Mouse (Mus musculus): Measurements from ENCODE around the gene Nans.
A peak's percentile ranks its signal among the peaks of the same experiment; 100 is the strongest.

DNA sequence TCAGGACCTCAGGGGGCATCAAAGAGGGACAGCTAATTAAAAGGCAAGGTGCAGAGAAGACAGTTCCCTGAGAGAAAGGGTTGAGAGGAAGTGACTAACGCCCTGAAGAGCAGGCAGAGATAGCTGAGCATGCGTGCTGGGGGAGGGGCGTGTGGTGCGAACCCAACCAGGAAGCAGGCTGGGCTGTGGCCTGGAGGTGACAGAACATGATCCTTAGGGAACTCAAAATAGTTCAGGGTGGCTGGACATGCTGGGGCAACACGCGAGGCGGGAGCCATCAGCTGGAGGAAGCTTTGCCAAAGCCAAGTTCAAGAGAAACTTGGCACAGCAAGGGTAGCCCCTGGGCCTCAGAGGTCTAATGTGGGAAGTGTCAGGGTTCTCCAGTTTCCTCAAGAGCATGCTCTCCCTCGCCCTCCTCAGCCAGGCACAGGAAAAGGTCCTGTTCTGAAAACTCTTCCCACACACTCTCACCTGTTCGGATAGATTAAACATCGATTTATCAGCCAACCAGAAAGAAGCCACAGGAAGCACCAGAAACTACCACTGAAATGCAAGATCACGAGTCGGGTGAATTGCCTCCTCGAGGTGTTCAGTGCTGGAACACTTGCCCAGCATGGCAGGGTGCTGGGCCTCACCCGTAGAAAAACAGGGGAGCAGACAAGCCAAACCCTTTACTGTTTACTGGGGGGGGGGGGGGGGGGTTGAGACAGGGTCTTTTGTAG lies 3.2 kb upstream of the Nans start:
- peak; percentile 64 for TF ChIP-seq POLR2A (IDR thresholded peaks at IDR 0.05; ENCODE audit: control insufficient read depth, extremely low read depth, insufficient read depth, low read length, poor library complexity)
- no peak for TF ChIP-seq CTCF (IDR thresholded peaks at IDR 0.05; ENCODE audit: borderline replicate concordance, control insufficient read depth, extremely low read depth, insufficient read depth, low read length, poor library complexity)
